Mouse (Mus musculus) ES-E14 (cell line): ENCODE measurements at regions not wholly inside any gene's neighbourhood (a gene's known extent, or its start where the extent isn't known, plus 50 kb on each side); places are given as distances from the start of the nearest gene placed in this dataset.

Source experiments
- DNase-seq: peaks from one replicate; pipeline ENCODE4 v3.0.0-alpha.2; 2013; ENCODE audit warnings: low read depth, low spot score
- H3K27ac ChIP-seq: 2 replicates; pipeline ENCODE4 v1.5.1; 2012; ENCODE audit warnings: low read depth, mild to moderate bottlenecking, low read length, moderate library complexity, mixed read lengths; ENCODE audit not compliant: poor library complexity, insufficient read depth, severe bottlenecking
- H3K36me3 ChIP-seq: 2 replicates; pipeline ENCODE4 v1.6.1; 2012; ENCODE audit warnings: mild to moderate bottlenecking, low read length, moderate library complexity, mixed read lengths; ENCODE audit not compliant: control insufficient read depth, poor library complexity, insufficient read depth, severe bottlenecking
- H3K4me1 ChIP-seq, 2 experiments: fragments of 150-350 bp in 1 of 2; sonication (generic) in 1 of 2; 2 replicates each; pipeline ENCODE4 v1.6.1; 2012; ENCODE audit warnings: low read length in 2 of 2, mild to moderate bottlenecking in 1 of 2, mixed read lengths in 1 of 2; ENCODE audit not compliant: control insufficient read depth in 2 of 2, insufficient read depth in 2 of 2, poor library complexity in 1 of 2
- H3K4me3 ChIP-seq, 2 experiments: fragments of 150-350 bp in 1 of 2; sonication (generic) in 1 of 2; 2 replicates each; pipeline ENCODE4 v1.5.1; 2012; ENCODE audit warnings: low read length in 2 of 2, low read depth in 1 of 2, mild to moderate bottlenecking in 1 of 2, mixed read lengths in 1 of 2; ENCODE audit not compliant: insufficient read depth in 1 of 2, poor library complexity in 1 of 2, severe bottlenecking in 1 of 2
- H3K9ac ChIP-seq: 2 replicates; pipeline ENCODE4 v1.6.1; 2012; ENCODE audit warnings: low read depth, mild to moderate bottlenecking, low read length, mixed read lengths; ENCODE audit not compliant: poor library complexity, insufficient read depth, severe bottlenecking
- H3K9me3 ChIP-seq: fragments of 150-350 bp; sonication (generic); 2 replicates; pipeline ENCODE4 v1.6.1; 2012; ENCODE audit warnings: low read depth, mild to moderate bottlenecking, low read length; ENCODE audit not compliant: control insufficient read depth, insufficient read depth
- CHD2 ChIP-seq: IDR thresholded peaks from 2 replicates; pipeline ENCODE4 v1.6.1; 2014; ENCODE audit warnings: mild to moderate bottlenecking, low read depth, low read length, inconsistent platforms
- HCFC1 ChIP-seq: IDR thresholded peaks from 2 replicates; pipeline ENCODE4 v1.6.1; 2012; ENCODE audit warnings: low read length, inconsistent platforms, borderline replicate concordance; ENCODE audit not compliant: insufficient read depth
- MAFK ChIP-seq: IDR thresholded peaks from 2 replicates; pipeline ENCODE4 v1.6.1; 2014; ENCODE audit warnings: mild to moderate bottlenecking, low read depth, low read length, inconsistent platforms; ENCODE audit not compliant: insufficient read depth
- ZC3H11A ChIP-seq: IDR thresholded peaks from 2 replicates; pipeline ENCODE4 v1.6.1; 2012; ENCODE audit warnings: low read depth, mild to moderate bottlenecking, inconsistent platforms, low read length, borderline replicate concordance
- ZNF384 ChIP-seq: IDR thresholded peaks from 2 replicates; pipeline ENCODE4 v1.6.1; 2012; ENCODE audit warnings: low read depth, low read length, inconsistent platforms
- in situ Hi-C, 2 experiments: fragments of 600-800 bp; cut with MboI; formaldehyde crosslinking; loops; one replicate each; pipeline ENCODE4 v1.15.1; 2025; ENCODE audit warnings: low sequenced_read_pairs in 2 of 2, inconsistent platforms in 1 of 2; ENCODE audit not compliant: unreplicated experiment in 2 of 2

DNA sequence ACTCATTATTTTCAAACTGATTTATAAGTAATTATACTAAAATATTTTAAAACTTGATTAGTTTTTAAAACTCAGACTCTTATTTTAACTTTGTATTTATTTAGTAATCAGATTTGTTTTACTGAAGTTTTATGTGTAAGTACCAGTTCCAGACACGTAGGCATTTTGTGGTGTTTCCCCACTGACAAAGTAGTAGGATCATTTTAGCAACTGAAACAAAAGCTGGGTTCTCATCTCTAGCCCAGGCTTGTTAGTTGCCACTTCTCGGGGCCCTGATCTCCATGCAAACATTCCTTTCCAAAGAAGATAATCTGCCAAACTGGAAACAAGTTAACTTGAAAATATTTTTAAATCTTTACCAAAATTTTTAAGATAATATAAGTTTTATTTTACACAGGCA lies 54.3 kb upstream of the 1700066M21Rik start:
- H3K4me1 ChIP-seq: no peaks in the 10 kb centered on the region
- in situ Hi-C loops: no loop called here
- TF ChIP-seq MAFK (no peak), CHD2 (no peak), ZC3H11A (no peak), HCFC1 (no peak), ZNF384 (no peak)

DNA sequence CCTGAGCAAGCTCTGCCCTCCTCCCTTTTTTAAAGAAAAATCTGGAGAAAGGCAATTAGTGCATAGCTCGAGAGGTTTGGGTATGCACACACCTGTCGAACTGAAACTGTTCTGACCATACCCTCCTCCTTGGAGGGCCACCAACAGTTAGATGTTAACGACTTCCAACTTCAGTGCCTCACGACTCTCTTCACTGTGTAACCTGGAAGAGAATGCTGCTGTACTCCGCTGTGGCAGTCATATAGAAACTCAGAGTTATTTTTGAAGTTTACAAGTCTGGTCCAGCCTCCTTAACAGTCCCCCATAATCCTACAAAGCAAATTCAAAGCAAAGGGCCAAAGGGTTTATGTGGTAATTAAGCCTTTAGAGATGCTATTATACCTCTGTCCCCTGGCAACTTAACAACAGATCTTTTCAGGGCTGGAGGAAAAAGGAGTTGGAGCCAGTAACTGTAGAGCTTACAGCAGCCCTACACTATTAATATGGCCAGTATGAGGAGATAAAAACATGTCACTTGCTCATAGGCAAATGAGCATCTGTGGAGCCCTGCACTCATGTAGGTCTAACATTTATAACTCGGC lies 51.7 kb upstream of the 1700066M21Rik start:
- TF ChIP-seq CHD2 (no peak), ZC3H11A (no peak), ZNF384 (no peak)
- DNase-seq: no peak
- in situ Hi-C loops: no loop called here

More for the DNA sequence above, 54.3 kb upstream of the 1700066M21Rik start:
- no peaks in the 10 kb centered on the region for H3K9me3 ChIP-seq
- H3K36me3 ChIP-seq: no peaks in the 10 kb centered on the region
- H3K27ac ChIP-seq: no peak overlapping the region
- no peak overlapping the region for H3K4me3 ChIP-seq
- H3K9ac ChIP-seq: no peak overlapping the region
- no peak for DNase-seq

More for the DNA sequence above, 51.7 kb upstream of the 1700066M21Rik start:
- H3K9ac ChIP-seq: no peak overlapping the region
- no peak overlapping the region for H3K27ac ChIP-seq
- no peaks in the 10 kb centered on the region for H3K36me3 ChIP-seq
- no peak overlapping the region for H3K4me3 ChIP-seq
- H3K4me1 ChIP-seq: peaks cover 0 to 3% of the 10 kb centered on the region in 2 experiments; a peak in 1 of 4 replicates
- H3K9me3 ChIP-seq: no peaks in the 10 kb centered on the region
